Mouse (Mus musculus): Measurements from ENCODE around the gene 1700018B08Rik. TPM values are rescaled to one million over a fixed set of nuclear protein-coding genes. Genes with fewer than 3 reads are reported as not detected.
A peak's percentile ranks its signal among the peaks of the same experiment; 100 is the strongest.

1700018B08Rik gene
- total RNA-seq, 1 experiment from 2014 or later = not detected

DNA sequence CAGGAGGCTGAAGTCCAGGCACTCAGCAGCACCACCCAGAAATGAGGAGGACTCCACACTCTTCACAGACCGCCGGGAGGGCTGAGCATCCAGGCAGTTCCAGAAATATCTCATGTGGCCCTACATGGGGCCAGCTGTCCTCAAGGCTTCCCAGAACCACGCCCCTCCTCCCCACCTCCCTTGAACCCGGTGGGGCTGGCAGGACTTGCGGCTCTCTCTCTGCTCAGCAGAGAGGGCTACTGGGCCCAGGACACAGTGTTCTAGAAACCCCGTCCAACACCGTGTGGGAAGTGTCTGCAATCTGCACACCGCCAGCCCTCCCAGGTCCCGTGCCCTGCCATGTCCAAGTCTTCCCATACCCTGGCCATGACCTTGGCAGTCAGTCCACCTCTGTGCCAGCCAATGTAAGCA, 18.8 kb upstream of the 1700018B08Rik start:
- DNase-seq = peak; percentile 56

- DNase-seq = no peak
Observed at GRCm38 (mm10) chr8:121561636-121562345, 17.7 kb upstream of the 1700018B08Rik start.

- no peak for DNase-seq
Observed at GRCm38 (mm10) chr8:121560432-121561100, 16.4 kb upstream of the 1700018B08Rik start.

DNA sequence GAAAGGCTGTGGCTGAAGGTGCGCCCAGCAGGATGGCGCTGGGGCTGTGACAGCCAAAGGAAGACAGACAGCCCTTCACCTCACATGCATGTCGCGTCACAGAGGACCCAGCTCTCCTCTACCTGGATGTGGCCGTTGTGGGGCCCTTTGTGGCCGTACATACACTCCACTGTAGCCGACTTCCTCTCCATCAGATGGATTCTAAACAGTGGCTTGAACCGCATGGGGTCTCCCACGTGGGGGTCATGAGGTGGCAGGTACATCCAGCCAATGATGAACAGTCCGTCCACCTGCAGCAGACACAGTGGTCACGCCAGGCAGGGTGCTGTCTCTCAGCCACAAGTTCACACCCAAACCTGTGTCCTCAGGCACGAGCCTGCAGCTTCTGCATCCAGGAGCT, 15.7 kb upstream of the 1700018B08Rik start:
- DNase-seq = no peak

DNA sequence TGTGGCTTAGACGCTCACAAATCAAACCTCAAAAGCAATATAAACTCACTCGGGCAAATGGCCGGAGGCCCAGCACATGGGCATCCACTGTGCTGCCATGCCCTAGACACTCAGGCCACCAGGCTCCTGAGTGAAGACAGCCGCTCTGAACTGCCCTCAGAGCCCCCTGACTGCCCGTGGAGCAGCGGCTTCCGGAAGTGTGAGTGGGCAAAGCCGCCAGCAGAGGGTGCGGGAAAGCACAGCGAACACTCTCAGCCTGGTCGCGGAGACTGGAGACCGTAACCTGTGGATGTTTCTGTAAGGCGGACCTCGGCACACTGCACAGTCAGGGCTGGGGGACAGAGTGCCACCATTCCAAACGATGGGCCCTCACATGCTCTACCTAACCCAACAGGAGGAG, 14.4 kb upstream of the 1700018B08Rik start:
- DNase-seq = no peak

DNA sequence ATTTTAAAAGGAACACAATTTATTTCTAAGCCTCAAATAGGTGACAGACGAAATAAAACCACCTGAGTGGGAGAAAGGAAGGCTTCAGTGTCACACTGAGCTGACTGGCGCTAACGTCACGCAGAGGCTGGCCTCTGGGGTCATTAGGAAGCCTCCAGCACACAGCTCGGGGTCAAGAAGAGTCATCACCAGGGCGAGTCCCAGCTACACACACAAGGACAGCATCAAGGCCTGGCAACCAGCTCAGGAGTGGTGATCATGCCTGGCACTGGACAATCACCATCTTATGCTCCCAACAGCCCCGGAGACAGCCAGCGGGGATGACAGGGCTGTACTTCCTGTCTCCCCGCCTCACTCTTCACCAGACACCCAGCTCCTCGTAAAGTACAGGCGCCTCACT, 13.6 kb upstream of the 1700018B08Rik start:
- no peak for DNase-seq

GRCm38 (mm10) chr8:121553831-121554475, 9.8 kb upstream of the 1700018B08Rik start:
- no peak for DNase-seq

- no peak for DNase-seq
Observed at GRCm38 (mm10) chr8:121552506-121552905, 8.4 kb upstream of the 1700018B08Rik start.

GRCm38 (mm10) chr8:121551065-121551985, 7.2 kb upstream of the 1700018B08Rik start:
- DNase-seq = no peak

DNA sequence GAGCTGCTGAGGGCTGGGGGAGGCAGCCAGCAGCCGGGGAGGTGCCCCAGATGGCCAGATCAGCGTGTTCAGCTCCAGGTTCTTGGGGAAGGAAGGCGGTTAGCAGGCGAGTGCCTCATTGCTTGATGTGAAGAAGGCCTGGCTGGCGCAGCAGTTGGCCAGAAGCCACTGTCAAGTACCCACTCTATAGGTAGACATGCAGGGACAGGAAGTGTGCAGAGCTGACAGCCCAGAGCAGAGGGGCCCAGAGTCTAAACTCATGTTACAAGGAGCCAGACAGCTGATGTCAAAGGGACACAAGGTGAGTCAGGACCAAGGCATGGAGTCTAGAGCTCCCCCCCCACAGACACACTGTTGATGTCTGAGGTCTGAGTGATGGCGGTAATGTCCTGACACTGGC, 5.9 kb upstream of the 1700018B08Rik start:
- no peak for DNase-seq

DNA sequence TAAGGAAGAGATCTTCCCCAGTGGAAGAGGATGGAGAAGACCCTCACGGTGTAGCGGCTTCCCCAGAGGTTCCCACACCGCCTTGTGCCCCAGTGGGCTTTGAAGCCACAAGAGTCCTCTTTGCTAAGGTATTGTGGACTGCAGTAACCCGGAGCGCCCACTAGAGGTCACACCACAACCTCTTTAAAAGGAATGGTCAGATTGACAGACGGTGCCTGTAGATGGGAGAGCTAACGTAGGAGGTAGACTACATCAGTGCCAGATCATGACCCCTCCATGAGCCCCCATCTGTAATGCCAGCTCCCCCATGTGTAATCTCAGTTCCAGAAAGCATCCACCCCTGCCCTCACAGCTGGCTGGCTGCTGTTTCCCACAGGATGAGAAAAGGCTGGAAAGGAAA, 3.0 kb upstream of the 1700018B08Rik start:
- peak; percentile 72 for DNase-seq

DNA sequence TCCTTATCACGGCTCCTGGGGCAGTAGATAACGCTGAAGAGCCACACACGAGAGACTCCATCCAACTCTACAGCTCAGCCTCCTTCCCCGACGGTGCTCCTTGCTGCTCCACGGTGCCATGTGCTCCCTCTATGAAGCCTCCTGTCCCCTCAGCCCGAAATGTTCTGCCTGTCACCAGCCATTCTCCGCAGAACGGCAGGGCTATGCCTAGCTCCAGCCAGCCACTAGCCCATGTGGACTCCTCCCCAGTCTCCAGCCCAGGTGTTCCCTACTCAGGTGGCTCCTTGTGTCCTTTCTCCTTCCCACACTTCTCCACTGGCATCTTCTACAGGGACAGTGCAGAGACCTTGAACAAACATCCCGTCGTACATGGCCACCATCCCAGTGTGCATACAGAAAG, 816 bp upstream of the 1700018B08Rik start:
- no peak for DNase-seq

GRCm38 (mm10) chr8:121542901-121543300, 1.2 kb downstream of the 1700018B08Rik start:
- DNase-seq = no peak

DNA sequence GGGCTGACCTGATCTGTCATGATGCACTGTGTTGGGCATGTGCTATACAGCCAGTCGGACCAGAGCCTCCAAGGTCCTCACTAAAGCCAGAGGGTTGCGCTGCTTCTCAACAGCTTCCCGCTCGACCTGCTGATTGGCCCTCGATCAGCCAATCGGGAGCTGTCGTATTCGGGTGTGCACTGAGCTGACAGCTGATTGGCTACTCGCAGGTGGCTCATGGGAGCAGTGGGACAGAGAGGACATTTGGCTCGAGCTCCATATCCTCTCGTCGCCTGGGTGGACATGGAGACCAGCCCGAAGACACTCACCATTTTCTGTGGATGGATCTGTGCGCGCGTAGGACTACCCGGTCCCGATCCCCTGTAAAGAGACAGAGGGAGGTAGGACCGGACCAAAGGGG, 2.3 kb downstream of the 1700018B08Rik start:
- DNase-seq = no peak

- DNase-seq = peak; percentile 33
Observed at GRCm38 (mm10) chr8:121532381-121532780, 11.7 kb downstream of the 1700018B08Rik start.

DNA sequence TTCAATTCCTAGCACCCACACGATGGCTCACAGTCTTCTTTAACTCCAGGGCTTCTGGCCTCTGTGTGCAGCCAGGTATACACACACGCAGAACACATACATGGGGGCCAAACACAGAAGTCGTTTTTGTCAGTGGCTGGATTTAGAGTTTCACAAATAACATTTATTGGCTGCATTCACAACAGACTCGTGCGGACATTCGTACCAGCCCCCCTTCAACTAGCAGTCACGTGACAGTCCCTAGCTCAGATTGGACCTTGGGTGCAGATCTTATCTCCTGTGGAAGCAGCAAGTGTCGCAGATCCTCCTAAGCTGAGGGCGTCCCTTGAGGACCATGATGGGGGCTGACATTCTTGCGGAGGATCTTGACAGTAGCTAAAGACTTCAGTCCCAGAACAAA, 13.5 kb downstream of the 1700018B08Rik start:
- DNase-seq = no peak

DNA sequence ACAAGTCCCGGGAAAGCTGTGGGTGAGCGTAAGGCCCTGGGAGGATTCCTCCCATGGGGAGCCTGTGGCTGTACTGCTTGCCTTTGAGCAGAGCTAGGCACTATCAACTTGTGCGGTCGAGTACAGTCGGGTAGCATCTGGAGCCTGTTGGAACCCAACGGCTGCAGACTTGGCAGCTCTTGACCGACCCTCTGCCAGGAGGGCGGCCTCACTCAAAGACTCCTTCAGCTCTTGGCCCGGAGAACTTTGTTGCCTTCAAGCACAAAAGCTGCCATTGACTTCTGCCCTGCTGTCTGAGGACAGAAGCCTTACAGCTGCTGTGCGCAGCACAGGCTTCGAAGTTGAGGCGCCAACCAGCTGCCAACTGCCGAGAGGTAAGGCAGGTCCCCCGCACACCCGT, 15.3 kb downstream of the 1700018B08Rik start:
- DNase-seq = no peak

- DNase-seq = no peak
Observed at GRCm38 (mm10) chr8:121527751-121528150, 16.4 kb downstream of the 1700018B08Rik start.

- no peak for DNase-seq
Observed at GRCm38 (mm10) chr8:121526811-121527550, 17.1 kb downstream of the 1700018B08Rik start.

- DNase-seq = no peak
Observed at GRCm38 (mm10) chr8:121525111-121525818, 18.9 kb downstream of the 1700018B08Rik start.

DNA sequence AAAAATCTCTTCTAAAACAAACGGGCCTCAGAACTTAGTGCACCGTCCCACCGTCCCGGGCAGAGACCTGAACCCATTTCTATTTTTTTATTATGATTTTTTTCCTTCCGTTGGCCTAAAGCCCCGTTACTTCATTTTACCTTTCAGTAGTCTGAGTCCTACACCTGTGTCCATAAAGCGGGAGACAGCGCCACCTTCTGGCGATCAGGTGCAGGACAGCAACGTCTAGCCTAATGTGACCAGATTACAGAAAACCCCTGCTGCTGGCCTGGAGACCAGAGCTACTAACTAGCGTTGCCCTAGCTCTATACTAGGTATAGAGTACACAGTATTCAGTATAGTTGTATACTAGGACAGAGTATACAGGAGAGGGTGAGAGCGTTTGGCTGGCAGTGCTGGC, 30.7 kb downstream of the 1700018B08Rik start:
- peak; percentile 86 for DNase-seq
